Mouse (Mus musculus) kidney, adult 10 weeks (tissue): ENCODE measurements around the gene Upk2. TPM values are rescaled to one million over a fixed set of nuclear protein-coding genes. Genes with fewer than 3 reads are reported as not detected.

Source experiments
- polyA plus RNA-seq: library from polyadenylated mRNA; stranded (reverse); fragments of 350-450 nt; fragmentation: Illumina TruSeq; extraction: RNeasy Lipid Tissue Mini Kit (QIAGEN cat#74804); gene quantifications from one replicate; pipeline ENCODE4 v1.2.3, GENCODE M21; 2014; ENCODE audit warnings: low read depth, low replicate concordance

Upk2 gene
- not detected for polyA plus RNA-seq

DNA sequence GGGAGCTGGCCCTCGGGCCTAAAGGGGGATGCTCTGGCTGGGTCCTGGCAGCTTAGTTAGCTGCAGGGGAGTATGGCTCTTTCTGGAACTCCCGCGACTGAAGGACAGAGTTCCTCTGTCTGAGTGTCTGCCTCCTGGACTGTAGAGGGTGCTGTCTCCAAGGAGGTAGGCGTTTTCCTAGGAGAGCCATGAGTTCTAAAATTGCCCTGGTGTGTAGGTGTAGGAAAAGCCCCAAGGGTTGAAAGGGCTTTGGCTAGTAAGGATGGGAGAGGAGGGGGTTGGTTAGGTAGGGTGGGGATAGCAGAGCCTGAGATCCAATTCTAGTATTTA is at the start of gene Upk2:
TSS of gene Upk2 (minus strand) at position 86 of the 330 bp plus-strand sequence.

DNA sequence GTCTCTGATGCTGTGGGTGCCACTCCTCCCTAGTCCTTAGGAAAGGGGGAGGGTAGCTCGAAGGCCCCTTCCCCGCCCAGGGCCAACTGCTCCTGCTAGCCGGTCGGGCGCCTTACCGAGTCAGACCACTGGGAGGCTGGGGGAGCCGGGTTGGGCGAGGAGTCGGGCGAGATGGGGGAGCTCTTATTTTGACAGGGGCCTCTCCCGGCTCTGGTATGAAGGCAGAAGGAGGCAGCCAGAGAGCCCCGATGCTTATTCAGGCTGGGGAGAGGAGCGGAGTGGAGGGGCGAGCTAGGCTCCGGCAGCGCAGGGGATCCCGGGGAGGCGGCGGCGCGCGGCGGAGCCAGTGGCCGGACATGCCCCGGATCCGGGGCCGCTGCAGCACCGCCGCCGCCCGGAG is 27.8 kb upstream of the Upk2 start, which contains the start of gene Bcl9l:
TSS of gene Bcl9l (plus strand) at position 274 of the 400 bp plus-strand sequence.

DNA sequence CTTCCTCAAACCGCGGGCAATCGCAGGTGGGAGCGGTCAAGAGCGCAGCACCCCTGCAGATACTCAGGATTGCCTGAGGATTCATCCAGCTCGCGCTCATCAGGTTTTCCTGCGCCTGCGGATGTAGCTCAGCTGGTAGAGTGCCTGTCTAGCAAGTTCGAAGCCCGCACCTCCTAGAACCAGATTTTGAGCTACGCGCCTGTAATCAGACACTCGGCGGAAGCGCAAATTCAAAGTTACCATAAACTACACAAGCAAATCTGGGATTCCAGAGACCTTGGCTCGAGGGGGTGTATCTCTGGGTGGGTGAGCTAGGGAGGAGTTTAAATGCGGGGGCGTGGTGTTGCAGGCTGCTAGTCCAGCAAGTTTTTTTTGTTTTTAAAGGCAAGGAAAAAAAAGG is 13.8 kb downstream of the Upk2 start, which contains the start of gene Foxr1:
TSS of gene Foxr1 (minus strand) at position 176 of the 400 bp plus-strand sequence.

DNA sequence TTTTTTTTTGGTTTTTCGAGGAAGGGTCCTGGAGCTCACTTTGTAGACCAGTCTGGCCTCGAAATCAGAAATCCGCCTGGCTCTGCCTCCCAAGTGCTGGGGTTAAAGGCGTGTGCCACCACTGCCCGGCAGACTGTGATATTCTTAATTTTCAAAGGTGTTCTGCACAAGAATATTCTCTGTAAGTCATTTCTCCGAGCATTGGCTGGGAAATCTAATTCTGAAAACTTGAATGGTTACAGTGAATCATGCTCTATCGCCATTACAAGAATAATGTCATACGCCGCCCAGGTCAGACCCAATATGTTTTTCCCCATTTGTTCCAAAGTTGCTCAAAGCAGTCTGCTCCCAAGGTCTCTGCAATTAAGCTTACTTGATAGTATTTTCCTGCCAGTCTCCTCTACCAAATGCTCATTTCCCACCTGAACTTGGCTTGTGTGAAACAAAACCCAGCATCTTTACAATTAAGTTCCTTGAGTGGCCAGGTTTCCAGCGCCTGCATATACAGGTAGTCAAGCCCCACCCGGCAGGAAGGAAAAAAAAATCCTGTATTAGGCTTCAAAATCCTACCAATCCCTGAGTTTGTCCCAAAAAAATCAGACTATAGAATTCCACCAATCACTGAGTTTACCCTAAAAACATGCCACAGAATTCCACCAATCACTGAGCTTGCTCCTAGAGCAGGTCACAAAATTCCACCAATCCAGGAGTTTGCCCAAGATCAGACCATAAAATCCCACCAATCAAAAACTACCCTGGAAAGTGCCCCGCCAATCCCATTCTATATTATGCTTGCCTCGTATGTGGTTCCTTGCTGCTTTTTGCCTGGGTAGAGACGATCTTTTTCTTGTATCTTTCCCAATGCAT is 36.0 kb downstream of the Upk2 start, which contains the start of gene Ccdc84:
TSS of gene Ccdc84 (minus strand) at position 51 of the 867 bp plus-strand sequence.

DNA sequence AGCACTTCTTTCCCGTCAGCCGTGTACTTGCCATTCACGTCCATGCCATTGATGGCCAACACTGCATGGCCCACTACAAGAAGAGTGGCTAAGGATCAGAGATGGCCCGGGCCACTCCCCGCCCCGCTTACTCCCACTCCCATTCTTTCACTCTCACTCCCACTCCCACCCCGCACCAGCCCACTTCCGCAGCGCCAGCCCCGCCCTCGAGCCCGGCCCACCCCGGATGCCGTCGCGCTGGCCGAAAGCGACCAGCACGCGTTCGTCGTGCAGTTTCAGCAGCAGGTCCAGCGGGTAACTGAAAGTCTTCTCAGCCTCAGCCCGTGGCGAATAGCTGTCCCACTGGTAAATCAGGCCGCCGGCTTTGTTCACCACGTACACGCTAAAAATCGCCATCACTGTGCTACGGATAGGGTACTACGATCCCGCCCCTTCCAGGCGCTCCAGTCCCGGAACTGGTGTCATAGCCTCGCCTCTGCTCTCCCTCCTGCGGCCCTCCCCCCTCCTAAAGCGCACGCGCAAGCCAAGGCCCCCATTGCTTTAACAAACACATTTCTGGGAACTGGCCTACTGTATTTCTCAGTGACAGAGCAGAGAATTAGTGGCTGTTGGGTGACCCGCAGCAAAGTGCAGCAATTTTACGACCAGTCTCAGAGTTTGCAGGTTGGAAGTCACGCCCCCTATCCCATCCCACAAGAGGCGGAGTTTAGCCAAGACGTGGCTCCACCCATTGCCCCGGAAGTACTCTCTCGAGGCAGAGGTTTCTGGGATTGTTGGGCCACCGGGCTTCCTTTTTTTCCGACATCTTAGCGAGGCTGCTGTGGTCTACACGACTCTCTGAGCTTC is 47.6 kb downstream of the Upk2 start, which contains the start of the genes Rps25 and Trappc4:
TSS of gene Rps25 (plus strand) at position 234 of the 846 bp plus-strand sequence.
TSS of gene Trappc4 (minus strand) at position 695 of the 846 bp plus-strand sequence.

Other genes starting within 250 kb of the Upk2 start
- 16.9 TPM for gene Cbl, start 220.9 kb downstream of the Upk2 start, polyA plus RNA-seq
- gene Ccdc153, start 214.3 kb downstream of the Upk2 start, polyA plus RNA-seq, result not detected
- gene Pdzd3, start 203.5 kb downstream of the Upk2 start, polyA plus RNA-seq, result 9.0 TPM
- gene Nlrx1, start 186.4 kb downstream of the Upk2 start, polyA plus RNA-seq, result 0.12 TPM
- gene Abcg4, start 166.4 kb downstream of the Upk2 start, polyA plus RNA-seq, result not detected
- gene Hinfp, start 149.3 kb downstream of the Upk2 start, polyA plus RNA-seq, result 6.8 TPM
- 3.3 TPM for gene C2cd2l, start 134.7 kb downstream of the Upk2 start, polyA plus RNA-seq
- gene Dpagt1, start 129.0 kb downstream of the Upk2 start, polyA plus RNA-seq, result 7.5 TPM
- gene H2afx, start 120.3 kb downstream of the Upk2 start, polyA plus RNA-seq, result 1.1 TPM
- 24.3 TPM for gene Hmbs, start 110.7 kb downstream of the Upk2 start, polyA plus RNA-seq
- gene Vps11, start 93.3 kb downstream of the Upk2 start, polyA plus RNA-seq, result 9.7 TPM
- 9.5 TPM for gene Hyou1, start 75.5 kb downstream of the Upk2 start, polyA plus RNA-seq
- gene Slc37a4, start 58.1 kb downstream of the Upk2 start, polyA plus RNA-seq, result 43.3 TPM
- gene Rps25, start 47.8 kb downstream of the Upk2 start, polyA plus RNA-seq, result 684 TPM
- 41.1 TPM for gene Trappc4, start 47.4 kb downstream of the Upk2 start, polyA plus RNA-seq
- 7.0 TPM for gene Ccdc84, start 36.4 kb downstream of the Upk2 start, polyA plus RNA-seq
- not detected for gene Foxr1, start 13.8 kb downstream of the Upk2 start, polyA plus RNA-seq
- gene Bcl9l, start 27.8 kb upstream of the Upk2 start, polyA plus RNA-seq, result 0.97 TPM
- not detected for gene Cxcr5, start 106.9 kb upstream of the Upk2 start, polyA plus RNA-seq
- 161 TPM for gene Ddx6, start 149.9 kb upstream of the Upk2 start, polyA plus RNA-seq
- 9.1 TPM for gene Treh, start 218.3 kb upstream of the Upk2 start, polyA plus RNA-seq